Mouse (Mus musculus) CD8-positive naive resting alpha-beta T cell, adult 2 months (primary cell): Measurements from ENCODE around the gene Mydgf.
A peak's percentile ranks its signal among the peaks of the same experiment; 100 is the strongest.

Experiments
- DNase-seq, 2 experiments: peaks; one replicate each; pipeline ENCODE4 v3.0.0; 2022; ENCODE audit warnings: low read depth in 2 of 2, low spot score in 2 of 2

Gene Mydgf

DNA sequence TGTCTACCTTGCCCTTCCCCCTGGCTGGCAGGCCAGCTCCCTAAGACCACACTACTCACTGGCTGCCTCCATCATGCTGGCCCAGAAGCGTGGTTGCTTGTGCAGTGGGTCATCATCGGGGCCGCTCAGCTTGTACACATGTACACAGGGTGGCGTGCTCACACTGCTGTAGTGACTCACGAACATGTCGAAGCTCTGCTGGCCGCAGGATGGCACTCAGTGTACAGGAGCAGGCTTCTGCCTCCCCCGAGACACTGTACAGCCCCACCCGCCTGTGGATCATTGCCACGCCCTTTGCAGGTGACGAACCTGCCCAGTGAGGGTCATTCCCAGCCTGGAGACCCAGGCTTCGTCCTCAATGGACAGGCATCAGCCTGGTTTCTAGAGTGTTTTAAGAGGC, 10.6 kb upstream of the Mydgf start:
- DNase-seq, result no peak

DNA sequence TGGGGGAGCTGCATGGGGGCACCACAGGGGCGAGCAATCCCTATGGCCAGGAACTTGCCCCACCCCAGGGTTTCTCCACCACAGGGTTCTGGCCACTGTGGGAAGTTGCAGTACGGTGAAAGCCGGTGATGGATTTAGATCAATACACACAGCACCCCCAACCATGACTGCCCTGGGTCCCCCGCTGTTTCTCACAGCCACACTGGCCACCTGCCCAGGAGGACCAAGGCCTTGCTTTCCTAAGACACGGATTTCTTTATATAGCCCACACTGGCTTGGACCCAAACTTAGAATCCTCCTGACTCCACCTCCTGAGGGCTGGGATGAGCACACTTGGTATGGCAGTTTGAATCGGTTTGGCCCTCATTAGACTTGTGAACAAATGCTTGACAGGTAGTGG, 7.5 kb upstream of the Mydgf start:
- DNase-seq, result no peak

DNA sequence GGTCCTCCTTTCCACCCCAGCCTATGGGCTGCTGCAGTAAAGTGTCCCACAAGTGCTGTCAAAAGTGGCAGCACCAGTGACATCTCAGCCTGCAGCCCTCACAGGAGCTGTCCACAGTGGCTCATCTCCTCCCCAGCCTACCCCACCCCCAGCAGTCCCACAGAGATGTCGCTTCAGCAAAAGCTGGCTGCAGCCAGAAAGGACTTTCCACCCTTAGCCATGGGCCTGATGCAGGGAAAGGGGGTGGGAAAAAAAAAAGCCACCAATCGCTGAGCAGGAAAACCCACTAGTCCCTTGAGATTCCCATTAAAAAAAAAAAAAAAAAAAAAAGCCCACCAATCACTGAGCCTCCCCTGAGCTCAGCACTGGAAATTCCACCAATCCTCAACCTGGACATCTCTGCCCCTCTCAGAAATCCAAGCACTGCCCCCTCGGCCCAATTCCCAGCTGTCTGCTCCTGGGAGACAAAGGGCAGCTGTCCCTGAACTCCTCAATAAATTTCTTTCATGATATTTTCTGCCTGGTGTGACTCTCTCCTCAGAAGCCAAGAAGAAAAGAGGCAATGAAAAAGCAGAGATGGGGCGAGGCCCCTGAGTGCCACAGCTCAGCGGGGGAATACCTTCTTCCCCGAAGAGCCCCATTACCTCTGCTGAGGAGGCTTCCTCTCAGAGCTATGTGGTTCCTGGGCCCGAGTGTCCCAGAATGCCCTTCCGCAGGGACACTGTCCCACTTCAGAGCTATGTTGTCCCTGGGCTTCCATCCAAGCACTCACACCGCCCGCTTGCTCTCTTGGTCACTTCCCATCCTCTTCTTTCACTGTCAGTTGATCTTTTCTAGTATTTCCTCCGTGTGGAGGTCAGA, 1.8 kb upstream of the Mydgf start:
- no peak for DNase-seq

DNA sequence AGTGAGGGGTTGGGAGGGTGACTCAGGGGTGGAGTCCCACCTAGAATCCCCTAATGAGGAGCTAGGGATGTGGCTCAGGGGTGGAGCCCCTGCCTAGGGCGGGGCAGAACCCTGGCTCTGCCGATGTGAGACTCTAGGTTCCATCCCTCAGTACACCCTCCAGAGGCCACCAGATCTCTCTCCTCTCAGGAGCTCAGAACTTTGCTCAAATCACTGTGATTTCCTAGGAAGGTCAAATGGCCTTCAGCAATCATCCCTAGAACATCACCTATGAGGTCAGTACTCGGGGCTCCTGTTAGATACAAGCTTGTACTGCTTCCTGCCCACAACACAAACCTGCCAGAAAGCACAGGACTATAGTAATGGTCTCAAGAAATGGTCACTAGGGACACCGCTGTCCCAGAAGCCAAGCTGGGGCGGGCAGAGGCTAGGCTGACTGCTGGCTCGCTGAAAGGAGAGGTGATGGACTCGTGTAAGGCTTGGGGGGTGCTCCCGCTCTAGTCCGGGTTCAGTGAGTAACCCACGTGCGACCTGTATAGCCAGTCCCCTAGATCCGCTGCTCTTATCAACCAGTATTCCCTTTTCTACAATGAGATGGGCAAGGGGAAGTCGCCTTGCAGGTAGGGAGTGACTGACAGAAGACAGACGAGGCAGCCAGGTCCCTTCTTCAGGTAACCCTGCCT, 604 bp downstream of the Mydgf start:
- no peak for DNase-seq

DNA sequence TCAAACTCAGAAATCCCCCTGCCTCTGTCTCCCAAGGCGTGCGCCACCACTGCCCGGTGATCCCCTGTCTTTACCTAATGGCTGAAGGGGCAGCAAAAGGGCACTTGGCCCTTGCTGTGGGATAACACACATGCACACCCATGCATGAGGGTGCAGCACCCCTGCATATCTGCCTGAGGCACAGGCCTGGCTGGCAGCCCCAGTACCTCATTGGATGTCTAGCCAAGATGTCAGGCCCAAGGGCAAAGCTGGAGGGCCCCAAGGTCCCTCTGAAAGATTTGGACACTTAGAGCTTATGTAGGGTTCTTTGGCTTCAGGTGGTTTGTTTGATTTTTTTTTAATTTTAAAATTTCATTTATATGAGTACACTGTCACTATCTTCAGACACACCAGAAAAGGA, 8.3 kb downstream of the Mydgf start:
- no peak for DNase-seq

DNA sequence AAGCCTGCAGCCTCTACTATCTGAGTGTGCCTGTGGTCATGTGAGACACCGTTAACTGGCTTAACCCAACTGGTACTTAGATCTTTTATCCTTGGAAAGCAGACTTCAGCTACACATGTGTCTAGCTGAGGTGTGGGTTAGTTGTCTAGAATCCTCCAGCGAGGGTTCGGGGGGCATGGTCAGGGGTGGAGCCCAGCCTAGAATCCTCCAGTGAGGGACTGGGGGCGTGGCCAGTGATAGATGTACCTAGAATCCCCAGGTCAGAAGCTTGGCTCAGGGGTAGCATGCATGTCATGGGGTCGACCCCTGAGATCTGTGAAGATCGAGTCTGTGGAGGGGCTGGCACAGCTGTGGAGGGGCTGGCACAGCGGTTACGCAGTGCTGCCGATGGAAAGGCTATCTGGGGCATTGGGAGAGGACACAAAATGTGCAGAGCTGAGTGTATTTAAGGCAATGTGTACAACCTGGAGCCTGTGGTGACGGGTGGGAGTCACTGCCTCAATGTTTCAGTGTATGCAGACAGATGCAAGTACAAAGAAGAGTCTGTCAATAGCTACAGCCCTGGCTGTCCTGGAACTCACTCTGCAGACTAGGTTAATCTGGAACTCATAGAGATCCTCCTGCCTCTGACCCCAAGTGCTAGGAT, 10.2 kb downstream of the Mydgf start:
- no peak for DNase-seq

DNA sequence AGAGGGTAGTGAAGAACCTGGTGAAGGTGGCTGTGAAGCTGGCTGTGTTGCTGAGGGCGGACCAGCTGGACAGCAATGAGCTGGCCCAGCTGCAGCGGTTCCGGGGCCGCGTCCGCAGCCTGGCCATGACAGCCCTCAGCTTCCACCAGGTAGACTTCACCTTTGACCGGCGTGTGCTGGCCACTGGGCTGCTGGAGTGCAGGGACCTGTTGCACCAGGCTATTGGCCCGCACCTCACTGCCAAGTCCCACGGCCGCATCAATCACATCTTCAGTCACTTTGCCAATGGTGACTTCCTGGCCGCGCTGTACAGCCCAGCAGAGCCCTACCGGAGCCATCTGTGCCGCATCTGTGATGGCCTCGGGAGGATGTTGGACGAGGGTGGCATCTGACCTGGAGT, 11.8 kb downstream of the Mydgf start:
- DNase-seq, result no peak

DNA sequence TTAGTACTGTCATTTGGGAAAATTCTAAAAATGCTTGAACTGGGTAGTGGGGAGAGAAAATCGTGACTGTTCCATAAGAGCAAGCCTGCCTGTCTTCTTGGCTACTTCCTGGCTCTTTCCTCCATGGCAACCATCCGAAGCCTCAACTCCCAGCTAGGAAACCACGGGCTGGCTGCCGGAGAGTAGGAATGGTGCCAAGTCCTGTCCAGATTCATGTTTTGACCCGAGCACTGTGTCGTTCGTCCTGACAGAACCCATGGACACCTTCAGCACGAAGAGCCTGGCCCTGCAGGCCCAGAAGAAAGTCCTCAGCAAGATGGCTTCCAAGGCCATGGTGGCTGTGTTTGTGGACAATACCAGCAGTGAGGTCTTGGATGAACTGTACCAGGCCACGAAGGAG, 12.3 kb downstream of the Mydgf start:
- DNase-seq, result no peak

DNA sequence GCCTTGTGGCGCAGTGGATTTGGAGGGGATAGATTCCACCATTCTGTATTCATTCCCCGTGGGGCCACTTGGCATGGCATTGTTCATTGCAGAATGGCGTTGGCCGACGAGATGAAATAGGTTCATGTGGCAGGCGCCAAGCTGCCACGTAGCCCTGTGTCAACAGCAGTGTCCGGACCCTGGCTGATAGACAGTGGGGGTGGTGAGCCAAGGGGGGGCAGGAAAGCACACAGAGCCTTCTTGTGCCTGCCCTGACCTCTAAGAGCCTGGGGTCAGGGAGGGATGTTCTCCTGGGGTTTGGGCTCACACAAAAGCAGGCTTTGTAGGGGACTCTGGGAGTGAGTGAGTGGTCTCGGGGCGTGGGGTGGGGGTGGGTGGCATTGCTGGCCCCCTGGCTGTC, 13.1 kb downstream of the Mydgf start:
- no peak for DNase-seq

DNA sequence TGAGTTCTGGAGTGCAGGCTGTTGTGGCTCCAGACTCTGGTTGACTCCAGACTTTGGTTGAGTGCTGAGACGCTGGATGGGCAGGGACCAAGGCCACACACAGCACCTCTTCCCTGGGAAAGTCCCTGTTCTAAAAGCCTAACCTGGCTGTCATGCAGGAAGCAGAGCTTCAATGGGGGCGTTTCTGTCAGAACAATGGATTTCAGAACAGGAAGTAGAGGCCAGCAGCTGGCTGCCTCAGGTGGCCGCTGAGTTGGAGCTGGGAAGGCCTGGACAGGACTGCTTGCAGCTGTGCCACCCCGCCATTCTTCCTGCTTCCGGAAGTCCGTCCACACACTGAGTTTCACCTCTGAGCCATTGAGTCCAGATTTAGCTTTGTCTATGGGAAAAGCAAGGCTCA, 13.9 kb downstream of the Mydgf start:
- no peak for DNase-seq

DNA sequence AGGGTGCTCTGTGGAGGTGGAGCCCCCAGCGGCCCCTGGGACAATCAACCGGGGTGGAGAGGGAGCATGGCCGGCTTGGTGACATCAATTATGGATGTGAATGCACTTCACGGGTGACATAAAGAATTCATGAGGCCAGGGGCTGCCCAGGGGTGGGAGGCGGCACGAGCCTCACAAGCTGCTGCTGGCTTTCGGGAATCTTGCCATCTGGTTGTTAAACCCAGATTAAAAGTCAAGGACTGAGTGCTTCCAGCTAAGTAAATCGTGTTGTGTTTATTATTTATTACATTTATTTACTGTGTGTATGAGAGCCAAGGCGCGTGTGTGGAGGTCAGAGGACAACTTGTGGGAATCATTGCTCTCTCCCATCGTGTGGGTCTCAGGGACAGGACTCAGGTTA, 18.0 kb downstream of the Mydgf start:
- no peak for DNase-seq

DNA sequence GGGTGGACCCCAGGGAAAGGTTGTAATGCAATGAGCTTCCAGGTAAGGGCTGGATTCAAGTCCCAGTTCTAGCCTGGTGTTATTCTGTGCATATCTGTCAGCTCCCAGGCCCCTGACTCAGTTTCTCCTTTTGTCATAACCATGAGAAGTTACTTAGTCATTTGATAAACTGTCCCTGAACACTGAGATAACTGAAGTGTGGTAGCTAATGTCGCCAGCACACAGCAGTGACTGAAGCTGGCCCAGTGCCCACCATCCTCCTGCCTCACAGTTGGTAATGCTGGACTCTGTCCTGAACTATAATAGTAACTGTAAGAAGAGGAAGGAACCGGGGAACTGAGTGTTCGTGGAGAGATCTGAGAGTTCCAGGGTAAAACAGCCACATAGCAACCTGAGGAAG, 19.2 kb downstream of the Mydgf start:
- DNase-seq, result no peak

DNA sequence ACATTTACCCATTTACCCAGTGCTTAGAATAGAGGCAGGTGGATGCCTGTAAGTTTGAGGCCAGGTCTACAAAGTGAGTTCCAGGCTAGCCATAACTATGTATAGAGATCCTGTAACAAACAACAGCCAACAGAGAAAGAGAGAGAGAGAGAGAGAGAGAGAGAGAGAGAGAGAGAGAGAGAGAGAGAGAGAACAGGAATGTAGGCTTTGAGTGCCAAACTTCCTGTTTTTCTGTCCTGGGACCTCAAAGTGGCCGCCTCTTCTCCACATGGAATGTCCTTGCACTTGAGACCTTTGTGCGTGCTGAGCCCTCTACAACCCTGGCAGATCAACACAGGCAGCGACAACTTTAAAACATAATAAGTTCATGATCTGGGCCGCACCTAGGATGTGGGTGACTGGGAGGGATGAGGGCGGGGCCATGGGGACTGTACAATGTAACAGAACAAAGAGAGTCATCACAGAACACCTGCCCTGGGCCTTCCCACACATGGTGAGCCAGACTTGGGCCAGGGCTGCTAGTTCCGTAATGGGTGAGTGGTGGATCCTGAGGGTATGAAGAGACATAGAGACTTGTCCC, 20.1 kb downstream of the Mydgf start:
- peak; percentile 63 to 76 for DNase-seq

DNA sequence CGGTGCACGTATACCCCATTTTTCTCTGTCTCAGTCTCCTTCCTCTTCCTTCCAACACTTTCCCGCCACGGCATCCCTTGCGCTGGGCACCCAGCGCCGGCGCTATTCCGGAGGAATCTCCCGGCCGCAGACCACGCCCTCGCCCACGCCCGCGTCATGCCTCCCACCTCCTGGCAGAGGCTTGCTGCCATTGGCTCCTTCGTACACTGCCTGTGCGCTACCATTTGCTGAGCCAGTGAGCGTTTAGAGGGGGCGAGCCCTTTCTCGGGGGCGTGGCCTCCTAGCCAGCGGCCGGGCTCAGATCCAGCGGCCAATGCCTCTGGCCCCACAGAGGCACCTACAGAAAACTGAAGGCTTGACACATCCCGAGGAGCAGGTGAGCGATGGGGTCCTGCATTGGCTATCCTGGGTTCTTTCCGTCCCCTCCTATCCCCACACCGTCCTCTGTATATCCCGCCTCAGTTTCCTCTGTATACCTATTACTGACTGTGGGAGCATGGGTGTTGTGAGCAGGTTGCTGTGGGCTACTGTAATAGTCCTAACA, 21.4 kb downstream of the Mydgf start, which contains the start of gene Tnfaip8l1:
Gene Tnfaip8l1, plus strand, starts transcription at position 247 of the 544 bp plus-strand sequence.
- DNase-seq, result peak; percentile 75 to 83

DNA sequence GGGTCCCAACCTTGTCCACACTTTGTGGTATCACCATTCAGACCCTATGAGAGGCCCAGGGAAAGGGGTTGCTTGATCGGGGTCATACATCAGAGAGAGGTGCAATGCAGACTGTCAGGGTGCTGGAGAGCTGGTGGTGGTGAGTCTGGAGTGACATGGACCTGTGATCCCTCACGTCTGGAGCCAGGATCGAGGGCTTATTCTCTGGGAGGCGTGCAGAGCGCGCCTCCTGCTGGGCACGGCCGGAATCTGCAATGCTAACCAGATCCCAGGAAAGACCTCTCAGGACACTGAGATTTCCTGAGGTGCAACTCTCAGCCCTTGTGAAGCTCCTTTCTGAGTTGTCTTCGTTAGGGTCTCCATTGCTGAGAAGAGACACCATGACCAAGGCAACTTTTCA, 24.0 kb downstream of the Mydgf start:
- DNase-seq, result no peak

DNA sequence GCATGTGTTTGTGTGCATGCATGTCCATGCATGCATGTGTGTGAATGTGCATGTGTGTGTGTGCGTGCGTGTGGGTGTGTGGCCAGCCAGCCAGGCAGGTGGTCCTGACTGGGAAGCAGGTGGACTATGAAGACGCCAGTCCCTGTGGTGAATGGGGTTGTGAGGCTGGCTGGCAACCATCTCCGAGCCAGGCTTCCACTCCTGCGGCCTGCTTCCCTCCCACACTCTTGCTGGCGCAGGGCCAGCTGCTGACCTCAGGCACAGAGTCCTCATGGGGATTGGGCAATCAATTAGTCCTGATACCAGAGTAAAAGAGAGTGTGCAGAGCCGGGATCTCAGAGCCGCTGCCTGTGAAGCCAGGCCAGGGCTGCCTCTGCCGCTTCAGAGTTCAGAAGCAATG, 30.1 kb downstream of the Mydgf start:
- DNase-seq, result no peak

DNA sequence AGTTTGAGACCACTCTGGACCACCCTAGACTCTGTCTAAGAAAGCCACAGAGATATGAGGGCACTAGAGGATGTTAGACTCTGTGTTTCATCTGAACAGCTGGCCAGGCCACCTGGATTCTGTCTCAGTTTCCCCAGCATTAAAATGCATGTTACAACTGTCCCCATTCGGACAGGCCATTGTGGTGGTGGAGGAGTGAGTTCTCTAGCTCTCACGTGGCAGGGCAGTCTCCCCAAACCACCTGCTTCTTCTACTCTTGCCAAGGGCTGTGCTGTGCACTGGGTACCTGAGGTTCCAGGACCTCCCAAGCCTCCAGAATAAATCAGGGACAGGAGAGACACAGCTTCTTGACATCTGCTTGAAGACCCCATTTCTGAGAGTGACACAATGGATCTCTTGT, 33.8 kb downstream of the Mydgf start:
- DNase-seq, result no peak

DNA sequence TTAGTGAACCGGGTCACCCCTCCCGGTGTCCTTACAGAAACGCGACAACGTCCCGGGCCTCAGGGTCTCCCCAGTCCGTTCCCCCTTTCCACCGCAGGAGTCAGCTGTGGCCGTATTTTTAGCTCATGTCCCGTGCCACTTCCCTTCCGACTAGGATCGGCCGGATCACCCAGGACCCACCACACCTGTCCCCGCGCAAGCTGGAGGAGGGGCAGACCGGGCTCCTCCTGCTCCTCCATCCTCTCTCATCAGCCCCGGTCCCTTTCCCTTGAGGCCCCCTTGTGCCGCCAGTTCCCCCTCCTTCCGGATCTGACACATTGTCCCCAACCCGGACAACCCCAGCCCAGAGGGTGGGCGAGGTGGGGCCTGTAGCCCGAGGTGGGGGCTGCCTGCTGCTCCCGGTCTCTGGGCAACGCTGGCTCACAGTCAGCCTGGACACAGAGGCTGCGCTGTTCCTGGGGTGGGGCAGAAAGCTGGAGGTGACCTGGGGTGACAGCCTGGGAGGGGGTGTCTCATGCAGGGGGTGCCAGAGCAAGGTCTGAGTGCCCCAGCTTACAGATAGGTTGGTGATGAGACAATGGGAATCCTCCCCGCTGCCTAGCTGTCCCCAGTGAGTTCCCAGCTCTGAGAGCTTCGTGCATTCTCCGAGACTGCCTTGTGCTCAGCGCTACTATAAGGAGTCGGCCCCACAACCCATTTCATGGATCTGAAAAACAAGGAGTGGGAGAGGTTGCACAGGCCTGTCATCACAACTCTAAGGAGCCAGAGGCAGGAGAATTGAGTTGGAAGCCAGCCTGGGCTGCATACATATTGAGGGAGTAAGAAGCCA, 34.7 kb downstream of the Mydgf start:
- DNase-seq, result no peak

DNA sequence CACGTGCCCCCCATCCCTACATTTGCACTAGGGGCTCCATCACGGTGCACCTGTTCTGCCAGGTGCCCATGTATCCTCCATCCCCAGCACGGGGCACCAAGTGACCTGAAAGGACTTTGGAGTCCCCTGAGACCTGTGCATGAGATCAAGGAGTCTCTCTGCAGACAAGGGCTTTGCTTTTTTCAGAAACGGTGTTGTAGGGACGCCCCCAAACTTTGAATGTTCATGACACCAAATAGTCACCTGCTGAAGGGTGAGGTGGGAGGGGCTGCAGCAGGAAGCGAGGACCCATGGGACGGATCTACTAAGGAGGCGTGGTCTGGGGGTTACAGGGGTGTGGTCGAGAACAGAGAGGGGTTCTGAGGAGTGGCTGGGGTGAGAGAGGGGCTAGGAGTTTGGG, 35.4 kb downstream of the Mydgf start:
- DNase-seq, result no peak

DNA sequence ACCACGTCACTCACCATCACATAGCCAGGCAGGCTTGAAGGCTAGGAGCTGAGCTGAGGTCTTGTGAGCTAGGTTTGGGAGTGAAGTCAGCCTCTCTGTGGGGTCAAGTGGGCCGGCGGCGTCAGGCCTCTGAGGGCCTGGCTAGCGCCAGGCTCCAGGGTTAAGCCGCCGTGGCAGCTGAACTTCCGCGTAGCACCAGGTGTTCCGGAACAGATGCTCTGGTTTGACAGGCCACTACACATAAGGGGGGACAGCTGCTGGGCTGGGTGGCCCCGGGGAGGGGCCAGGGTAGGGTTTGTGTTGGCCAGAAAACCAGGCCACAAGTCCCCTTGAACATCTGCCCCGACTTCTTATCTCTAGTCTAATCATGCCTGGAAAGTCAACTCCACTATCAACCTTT, 36.3 kb downstream of the Mydgf start:
- DNase-seq, result no peak

DNA sequence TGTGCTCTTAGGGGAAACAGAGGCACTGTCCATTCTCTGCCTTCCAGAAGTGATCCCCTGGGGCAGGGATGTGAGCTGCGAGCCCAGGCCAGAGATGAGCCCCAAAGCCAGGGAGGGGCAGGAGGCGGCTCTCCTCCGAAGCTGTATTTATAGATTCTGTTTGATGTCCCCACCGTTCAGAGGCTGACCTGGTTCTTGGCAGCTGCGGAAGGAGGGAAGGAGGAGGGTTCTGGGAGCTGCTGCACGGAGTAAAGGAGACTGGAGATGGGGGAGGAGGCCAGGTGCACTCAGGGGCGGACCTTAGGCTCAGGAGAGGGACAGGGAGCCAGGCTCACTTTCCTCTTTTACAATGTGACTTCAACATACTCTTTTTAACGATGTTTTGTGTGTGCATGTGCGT, 37.6 kb downstream of the Mydgf start:
- no peak for DNase-seq
